Mouse (Mus musculus) embryonic fibroblast, embryonic 13.5 days (primary cell): Measurements from ENCODE around the gene 4930415O20Rik.

Experiments used
- CTCF ChIP-seq: IDR thresholded peaks from 2 replicates; pipeline ENCODE4 v1.5.1; 2011; ENCODE audit warnings: mild to moderate bottlenecking, control low read depth, low read length, moderate library complexity, borderline replicate concordance; ENCODE audit not compliant: insufficient read depth
- POLR2A ChIP-seq: IDR thresholded peaks from 2 replicates; pipeline ENCODE4 v1.6.1; 2011; ENCODE audit warnings: low read depth, mild to moderate bottlenecking, control low read depth, low read length, moderate library complexity

DNA sequence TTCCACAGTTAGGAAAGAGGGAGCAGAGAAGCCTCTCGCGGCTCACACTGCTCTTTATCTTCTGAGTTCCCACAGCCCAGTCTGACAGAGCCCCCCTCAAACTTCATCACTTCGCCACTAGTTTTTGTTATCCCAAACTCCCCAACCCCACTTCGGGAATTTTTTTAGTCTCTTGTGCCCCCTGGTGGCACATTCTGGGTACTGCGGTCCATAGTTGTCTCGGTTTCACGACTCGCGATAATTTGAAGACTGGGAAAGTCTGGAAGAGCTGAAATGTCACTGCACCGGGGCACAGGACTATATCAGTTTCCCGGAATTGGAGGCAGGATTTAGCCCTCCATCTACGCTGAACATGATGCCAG is 46.4 kb downstream of the 4930415O20Rik start:
- TF ChIP-seq CTCF (0 out of 2 replicates have a peak, but pooled peaks have one; percentile 8), POLR2A (no peak)
